Mouse (Mus musculus) left cerebral cortex, adult 8-10 months (tissue): ENCODE measurements around the gene Sec61a1. TPM values are rescaled to one million over a fixed set of nuclear protein-coding genes. Genes with fewer than 3 reads are reported as not detected.
A peak's percentile ranks its signal among the peaks of the same experiment; 100 is the strongest.

Source experiments
- DNase-seq, 2 experiments: peaks; one replicate each; pipeline ENCODE4 v3.0.0; 2022; ENCODE audit warnings: low spot score in 2 of 2
- total RNA-seq, 4 experiments: library from RNA; stranded (reverse); gene quantifications; 2 replicates each; pipeline ENCODE4 v1.2.4; 2022

Gene Sec61a1
- total RNA-seq, 4 experiments from 2014 or later: 67.9 to 83.1 (median 72.2) TPM

DNA sequence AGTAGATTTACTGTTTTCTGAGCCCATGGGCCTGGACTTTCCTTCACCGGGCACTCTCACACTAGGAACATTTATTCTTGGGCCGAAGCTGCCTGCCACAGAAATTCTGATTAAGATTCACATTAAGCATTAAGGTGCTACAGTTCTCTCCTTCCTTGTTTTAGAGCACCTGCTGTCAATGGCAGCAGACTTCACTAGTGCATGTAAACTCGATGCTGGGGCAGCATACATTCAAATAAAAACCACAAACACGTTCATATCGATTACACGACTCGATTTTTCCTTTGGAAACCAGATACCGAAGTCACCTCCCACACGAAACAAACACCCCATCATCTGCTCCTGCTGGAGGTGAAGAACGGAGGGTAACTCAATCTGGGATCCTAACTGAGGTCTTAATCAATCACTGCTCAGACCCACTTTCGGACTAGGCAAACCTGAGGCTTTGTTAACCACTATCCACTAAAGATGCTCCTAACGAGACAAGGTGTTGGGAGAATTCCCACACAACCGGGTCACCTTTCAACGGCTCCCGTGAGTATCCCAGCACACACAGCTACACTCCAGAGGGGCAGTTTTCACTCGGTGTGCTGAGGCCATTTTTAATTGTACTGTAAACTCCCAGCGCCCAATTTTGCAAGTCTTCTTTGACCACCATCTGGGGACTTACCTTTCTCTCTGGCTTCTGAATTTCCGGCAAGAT lies 853 bp downstream of the Sec61a1 start:
- no peak for DNase-seq

DNA sequence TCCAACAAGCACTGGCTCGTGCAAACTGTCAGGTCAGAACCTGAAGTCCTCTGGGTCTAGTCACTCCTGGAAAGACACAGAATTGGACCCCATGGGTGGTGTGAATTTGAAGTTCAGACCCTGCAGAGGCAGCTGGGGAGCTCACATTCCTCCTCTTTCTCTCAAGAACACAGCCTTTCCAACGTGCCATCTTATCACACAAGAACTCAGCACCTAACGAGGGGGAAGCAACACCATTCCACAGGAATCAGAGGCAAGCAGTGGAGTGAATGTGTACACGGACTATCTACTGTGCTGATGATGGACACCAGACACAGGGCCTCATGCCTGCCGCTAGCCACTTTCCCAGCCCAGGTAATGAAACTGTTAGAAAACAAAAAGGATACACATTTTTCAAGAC lies 2.0 kb downstream of the Sec61a1 start:
- no peak for DNase-seq

- no peak for DNase-seq
Measured at GRCm38 (mm10) chr6:88515971-88516370, 2.7 kb downstream of the Sec61a1 start.

DNA sequence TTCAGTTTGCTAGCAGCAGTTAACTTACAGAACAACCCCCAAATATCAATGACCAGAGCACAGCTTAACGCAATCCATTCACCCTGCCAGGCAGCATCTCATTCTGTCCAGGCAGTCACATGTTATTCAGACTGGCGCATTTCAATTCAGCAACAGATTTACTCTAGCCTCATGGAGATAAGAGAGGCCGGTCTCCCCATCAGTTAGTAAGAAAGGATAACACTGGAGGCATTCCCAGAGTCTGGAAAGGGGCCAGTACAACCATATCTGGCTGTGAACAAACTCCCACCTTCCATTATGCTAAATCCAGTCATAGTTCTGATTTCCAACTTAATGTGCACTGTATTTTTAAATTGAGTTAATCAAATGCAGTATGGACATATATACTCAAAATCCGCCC lies 4.2 kb downstream of the Sec61a1 start:
- DNase-seq: no peak

DNA sequence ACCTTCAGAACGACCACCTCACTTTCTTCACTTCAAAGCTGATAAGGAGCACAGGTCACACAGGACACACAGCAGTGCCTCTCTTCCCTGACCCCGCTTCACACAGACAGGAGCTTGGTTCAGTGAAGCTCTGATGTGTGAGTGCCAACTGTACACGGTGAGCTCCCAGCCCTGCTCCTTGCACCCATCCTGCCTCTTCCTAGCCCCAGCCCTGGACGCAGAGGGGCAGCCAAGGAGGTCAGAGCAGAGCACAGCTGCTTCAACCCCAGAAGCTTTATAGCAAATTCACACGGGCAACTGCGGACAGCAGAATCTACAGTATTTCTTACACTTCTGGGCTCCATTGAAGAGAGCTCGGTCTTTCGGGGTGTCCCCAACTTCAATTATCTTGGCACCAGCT lies 4.7 kb downstream of the Sec61a1 start:
- no peak for DNase-seq

GRCm38 (mm10) chr6:88503044-88503443 lies 15.7 kb downstream of the Sec61a1 start:
- no peak for DNase-seq

GRCm38 (mm10) chr6:88502030-88502970 lies 16.4 kb downstream of the Sec61a1 start:
- no peak for DNase-seq

GRCm38 (mm10) chr6:88500405-88500767 lies 18.3 kb downstream of the Sec61a1 start:
- DNase-seq: no peak

GRCm38 (mm10) chr6:88499481-88500404 lies 19.0 kb downstream of the Sec61a1 start:
- DNase-seq: peak in 1 of 2 experiments; percentile 56

GRCm38 (mm10) chr6:88493712-88494111 lies 25.0 kb downstream of the Sec61a1 start:
- no peak for DNase-seq

GRCm38 (mm10) chr6:88490629-88491354 lies 27.9 kb downstream of the Sec61a1 start:
- no peak for DNase-seq

DNA sequence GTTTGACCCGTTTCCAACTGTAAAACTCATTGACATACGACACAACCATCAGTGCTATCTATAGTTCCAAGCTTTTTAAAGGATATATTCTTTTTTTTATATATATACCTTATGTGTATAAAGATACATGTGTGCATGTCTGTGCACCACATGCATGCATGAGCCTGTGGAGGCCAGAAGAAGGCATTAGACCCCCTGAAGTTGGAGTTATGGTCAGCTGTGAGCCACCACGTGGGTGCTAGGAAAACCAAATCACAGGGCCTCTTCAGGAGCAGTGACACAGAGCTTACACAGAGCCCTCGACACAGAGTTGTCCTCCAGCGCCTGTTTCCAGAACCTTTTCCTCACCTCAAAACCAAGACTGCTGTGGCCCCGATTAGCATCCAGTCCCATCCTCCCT lies 28.9 kb downstream of the Sec61a1 start:
- DNase-seq: no peak

DNA sequence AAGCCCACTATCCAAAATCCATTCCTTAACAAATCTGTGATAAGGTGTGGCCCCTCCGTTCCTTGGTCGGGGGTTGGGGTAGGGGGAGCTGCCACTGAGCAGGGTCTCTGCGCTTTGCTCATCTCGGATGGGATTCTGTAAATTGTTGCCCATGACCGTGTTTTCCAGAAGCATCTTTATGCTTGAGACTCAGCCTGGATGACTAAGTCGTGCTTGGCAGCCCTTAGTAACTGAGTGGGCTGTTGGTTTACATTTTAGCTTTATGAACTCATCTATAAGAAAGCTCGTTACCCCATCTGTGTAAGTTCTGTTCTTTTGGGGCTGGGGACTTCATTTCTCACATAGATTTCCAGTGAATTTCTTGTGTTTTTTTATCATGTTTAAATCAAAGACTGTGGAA lies 29.7 kb downstream of the Sec61a1 start:
- no peak for DNase-seq

DNA sequence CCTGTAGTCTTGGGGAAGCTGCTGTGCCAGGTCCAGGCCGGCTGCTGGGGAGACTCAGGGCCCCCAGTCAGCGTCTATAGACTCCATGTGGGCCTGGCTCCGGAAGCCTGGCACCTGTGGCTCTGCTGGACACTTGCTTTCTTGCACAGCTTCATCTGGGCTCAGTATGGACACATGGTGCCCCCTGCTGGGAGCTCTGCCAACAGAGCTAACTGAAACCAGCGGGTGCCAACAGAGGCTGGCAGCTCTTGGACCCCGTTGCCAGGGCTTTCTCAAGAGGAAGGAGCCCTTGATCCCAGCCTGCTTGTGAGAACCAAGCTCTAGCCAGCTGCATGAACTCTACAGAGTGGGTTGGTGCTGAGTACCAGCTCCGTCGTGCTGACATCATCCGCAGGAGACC lies 31.8 kb downstream of the Sec61a1 start:
- DNase-seq: peak; percentile 48 to 74

DNA sequence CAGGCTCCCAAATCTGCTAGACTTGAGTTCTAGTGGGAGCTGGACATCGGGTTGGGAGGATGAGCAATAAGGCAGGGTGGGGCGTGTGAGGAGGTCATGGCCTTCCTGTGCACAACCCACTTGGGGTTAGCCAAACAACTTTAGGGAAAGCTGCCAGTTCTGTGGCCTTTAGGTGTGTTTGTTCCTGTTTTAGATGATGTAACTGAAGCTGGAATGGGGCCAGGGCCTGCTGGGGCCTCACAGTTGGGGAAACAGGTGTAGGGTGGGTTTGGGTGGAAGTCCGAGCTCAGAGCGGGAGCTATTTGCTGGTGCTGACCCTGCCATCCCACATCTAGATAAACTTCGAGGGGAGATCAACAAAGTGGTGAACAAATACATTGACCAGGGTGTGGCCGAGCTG lies 33.3 kb downstream of the Sec61a1 start:
- DNase-seq: no peak

DNA sequence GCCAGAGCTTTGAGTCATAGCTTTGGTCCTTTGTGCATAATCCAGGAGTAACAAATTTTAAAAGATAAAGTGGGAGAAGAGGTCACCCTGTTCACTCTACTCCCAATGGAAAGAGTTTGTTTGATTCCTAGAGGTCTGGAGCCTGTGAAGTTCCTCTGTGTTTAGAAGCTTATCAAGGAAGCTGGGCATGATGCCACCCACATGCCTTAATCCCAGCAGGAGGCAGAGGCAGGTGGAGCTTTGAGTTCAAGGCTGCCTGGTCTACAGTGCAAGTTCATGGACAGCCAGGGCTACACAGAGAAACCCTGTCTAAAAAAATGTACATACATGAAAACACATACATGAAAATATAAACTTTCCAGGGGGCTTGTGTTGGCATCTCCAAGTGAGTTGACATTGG lies 34.8 kb downstream of the Sec61a1 start:
- DNase-seq: no peak

- no peak for DNase-seq
Measured at GRCm38 (mm10) chr6:88483111-88483510, 35.6 kb downstream of the Sec61a1 start.

- DNase-seq: no peak
Measured at GRCm38 (mm10) chr6:88480421-88480820, 38.3 kb downstream of the Sec61a1 start.

DNA sequence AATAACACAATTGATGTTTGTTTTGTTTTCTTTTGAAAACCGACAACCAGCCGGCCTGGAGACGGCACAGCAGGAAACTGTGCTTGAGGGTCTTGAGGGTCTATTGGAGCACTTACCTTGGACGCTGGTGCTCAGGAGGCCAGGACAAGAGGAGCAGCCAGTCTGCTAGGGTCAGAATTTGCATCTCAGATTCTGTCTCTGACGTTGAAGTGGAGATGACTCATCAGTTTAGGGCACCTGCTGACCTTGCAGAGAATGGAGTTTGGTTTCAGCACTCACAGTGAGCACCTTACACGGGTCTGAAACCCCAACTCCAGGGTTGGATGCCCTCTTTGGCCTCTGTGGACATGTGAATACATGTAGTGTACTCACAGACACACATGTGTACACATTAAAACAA lies 48.8 kb downstream of the Sec61a1 start:
- no peak for DNase-seq

DNA sequence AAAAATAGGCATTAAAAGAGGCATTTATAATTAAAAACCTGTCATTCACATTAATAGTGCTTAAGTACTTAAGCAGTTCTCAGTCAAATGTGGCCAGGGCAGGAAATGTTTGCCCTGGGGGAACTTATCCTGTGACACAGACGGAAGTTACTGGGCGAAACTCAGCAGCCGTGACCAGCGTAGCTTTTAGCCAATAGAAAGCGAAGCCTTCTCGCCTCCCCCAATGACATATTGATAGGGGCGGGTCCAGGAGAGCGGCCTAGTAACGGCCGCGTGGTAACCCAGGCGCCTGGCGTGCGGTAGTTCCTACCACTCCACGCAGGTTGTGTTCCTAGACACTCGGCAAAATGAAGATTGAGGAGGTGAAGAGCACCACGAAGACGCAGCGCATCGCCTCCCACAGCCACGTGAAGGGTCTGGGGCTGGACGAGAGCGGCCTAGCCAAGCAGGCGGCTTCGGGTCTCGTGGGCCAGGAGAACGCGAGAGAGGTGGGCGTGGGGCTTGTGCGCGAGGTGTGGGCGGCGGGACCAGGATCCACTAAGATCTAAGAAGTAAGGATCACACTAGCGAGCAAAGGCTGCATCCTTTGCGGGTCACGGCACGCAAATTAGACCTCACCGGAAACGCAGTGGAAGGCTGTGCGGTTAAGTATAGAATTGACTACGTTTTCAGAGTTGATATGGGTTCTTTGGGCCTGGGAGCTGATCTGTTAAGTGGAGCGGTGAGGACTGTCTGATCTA lies 53.4 kb downstream of the Sec61a1 start, which contains the start of gene Ruvbl1:
Ruvbl1 (plus strand) TSS at position 229 of the 740 bp plus-strand sequence.
- DNase-seq: peak; percentile 73 to 90
